Mouse (Mus musculus) cerebral cortex, adult 2 months (tissue): ENCODE data around the gene Satb2.

ENCODE experiments used
- WGBS: fragments of 180-500 bp; shearing (Covaris S2); methylation state at CpG from one replicate; pipeline ENCODE4 v1.1.7; 2018; 5-methylcytosine and 5-hydroxymethylcytosine counted together

Satb2 gene

DNA sequence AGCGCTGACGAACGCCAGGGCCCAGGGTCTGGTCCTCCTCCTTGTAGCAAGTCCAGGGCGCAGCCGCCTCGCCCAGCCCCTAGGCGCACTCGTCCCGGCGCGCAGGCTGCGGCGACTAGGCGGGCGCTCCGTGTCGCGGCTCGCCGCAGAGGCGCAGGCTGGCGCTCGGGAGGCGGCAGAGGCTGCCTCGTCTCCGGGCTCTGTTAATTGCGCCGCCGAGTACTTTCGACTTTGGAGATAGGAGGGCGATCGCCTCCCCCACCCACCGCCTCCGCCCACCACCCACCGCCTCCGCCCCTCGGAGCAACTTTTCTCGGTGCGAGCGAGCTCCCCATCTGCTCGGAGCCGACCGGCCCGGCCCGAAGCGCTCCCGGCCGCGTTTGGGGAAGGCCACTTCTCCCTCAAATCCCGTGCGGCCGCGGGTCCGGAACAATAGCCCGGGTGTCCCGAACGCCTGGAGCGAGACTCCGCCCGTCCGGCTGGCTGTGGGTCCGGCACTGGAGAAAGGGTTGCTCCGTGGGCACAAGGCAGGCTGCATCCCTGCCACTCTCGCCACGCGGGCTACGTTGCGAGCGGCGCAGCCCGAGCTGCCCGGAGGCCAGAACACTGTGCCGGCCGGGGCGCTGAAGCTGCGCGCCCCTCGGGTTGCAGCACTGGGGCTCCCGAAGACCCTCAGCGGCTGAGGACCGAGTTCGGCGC lies 6.0 kb downstream of the Satb2 start:
- under 1% methylated on average over 83 of the region's 83 CpGs for WGBS

DNA sequence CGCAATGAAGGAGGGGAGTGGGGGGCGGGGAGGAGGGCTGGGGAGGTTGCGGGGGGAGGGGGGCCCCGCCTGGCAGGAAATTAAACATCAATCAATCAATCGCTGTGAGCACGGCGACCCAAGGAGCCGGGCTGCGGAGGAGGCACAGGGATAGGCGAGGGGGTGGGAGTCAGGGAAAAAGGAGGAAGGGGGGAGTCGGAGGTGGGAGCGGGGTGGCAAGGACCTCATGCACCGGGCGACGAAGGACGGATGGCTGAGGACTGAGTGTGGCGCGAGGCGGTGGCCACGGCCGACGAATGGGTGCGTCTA lies 6.6 kb downstream of the Satb2 start:
- 0% methylated on average over 21 of the region's 23 CpGs for WGBS

GRCm38 (mm10) chr1:56971441-56971861 lies 7.0 kb downstream of the Satb2 start:
- WGBS: under 1% methylated on average over 29 of the region's 29 CpGs

DNA sequence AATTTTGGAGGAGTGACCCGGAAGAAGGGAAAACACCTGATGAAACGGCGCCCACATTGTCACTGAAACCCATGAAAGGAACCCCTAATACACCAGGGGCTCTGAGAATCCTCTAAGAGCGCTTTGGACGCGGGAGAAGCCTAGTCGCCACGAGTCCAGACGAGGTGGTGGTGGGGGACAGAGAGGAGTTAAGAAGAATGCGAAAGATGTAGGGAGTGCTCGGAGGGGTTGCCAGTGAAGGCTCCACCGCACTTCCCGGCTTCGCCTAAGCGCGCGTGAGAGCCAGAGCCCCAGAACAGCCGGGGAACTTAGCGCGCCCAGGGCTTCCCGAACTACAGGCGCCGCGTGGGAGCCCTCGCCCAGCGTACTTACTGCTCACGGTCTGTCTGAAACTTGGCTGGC lies 7.7 kb downstream of the Satb2 start:
- 1% methylated on average over 27 of the region's 27 CpGs for WGBS

DNA sequence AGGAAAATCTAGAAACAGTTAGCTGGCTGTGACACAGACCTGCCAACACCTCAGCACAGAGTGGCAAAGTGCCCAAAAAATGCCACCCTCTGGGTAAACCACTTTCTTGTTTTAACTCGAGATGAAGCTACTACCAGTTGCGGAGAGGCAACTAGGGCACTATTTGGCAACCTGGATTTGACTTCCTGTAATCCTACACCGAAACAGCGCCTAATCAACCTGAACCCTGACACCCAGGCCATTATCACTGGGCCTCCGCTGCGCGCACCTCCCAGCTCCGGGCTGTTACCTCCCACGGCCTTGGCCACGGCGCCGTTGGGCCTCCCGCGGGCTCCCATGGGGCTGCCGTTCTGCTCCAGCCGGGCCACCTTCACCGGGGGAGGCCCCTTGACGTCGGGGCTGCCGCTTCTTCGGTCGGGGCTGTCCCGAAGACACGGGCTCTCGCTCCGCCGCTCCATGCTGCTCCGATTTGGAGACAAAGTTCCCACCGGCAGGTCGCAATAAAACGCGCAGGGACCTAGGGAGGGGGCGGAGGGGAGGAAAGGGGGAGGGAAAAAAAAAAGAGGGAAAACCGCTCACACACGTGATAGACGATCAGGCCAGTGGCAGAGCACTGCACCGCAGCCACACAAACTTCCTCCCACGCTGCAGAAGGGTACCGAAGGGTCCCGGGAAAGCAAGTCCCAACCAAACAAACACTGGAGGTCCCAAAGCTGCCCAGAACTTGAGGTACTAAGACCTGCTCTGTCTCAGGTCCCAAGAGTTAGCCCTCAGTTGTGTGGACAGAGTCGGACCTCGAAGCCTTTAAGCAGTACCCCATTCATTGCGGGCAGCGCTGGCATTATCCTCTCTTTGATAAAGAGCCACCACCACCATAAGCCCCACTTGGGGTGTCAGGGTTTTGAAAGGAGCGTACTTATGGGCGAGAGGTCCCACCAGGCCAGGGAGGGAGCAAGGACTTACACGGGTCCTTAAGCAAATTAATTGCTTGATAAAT lies 8.8 kb downstream of the Satb2 start:
- WGBS: 5% methylated on average over 47 of the region's 47 CpGs

DNA sequence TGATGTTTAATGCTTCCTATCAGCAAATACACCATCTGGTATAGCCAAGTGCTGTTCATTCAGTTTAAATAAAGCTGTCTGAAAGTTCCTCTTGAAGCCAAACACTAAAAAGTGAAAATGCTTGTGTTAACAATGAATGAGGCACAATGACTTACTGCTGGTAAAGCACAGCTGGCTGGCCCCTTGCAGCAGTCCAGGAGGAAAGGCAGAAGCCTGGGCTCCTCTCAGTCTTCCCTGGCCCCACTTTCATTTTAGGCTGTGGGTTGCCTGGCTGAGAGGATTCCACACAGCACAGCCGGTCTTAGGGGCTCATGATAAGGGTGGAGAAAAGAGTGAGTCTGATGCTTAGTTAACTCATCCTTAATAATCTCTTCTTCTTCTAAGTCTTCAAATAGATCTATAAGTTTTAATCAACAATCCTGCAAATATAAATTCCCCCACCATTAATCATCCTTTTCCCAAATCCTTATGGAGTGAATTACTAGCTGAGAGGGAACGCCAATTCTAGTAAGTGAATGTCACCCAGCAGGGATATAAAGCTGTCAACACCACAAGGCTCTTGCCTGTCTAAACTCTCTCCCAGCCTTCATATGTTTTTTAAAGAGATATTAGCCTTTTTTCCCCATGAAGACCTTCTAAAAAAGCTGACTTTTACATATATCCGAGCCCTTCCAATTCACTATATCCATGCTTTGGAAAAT lies 12.4 kb downstream of the Satb2 start:
- 54% methylated on average over 3 of the region's 3 CpGs for WGBS

- WGBS: 57% methylated on average over 7 of the region's 7 CpGs
Measured at GRCm38 (mm10) chr1:56964493-56964892, 14.0 kb downstream of the Satb2 start.

- 46% methylated on average over 4 of the region's 4 CpGs for WGBS
Measured at GRCm38 (mm10) chr1:56963291-56963690, 15.2 kb downstream of the Satb2 start.

- WGBS: 69% methylated on average over 5 of the region's 5 CpGs
Measured at GRCm38 (mm10) chr1:56958996-56959395, 19.5 kb downstream of the Satb2 start.

- 60% methylated on average over 7 of the region's 7 CpGs for WGBS
Measured at GRCm38 (mm10) chr1:56957942-56958341, 20.5 kb downstream of the Satb2 start.

GRCm38 (mm10) chr1:56956811-56957210 lies 21.6 kb downstream of the Satb2 start:
- WGBS: 66% methylated on average over 2 of the region's 2 CpGs

DNA sequence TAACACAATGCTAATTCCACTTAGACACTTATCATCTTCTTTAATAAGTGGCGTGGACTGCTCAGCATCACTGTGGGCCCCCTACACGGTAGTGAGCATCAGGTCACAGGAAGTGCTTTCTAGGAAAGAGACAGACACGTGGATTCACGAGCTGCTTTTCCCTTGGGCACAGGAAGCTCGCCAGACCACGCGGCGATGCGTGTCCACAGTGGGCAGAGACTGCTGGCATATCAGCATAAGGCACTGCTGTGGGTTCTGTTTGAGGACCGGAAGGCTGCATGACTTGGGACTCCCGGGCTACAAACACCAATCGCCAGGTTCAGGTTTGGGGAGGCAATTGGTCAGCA lies 22.7 kb downstream of the Satb2 start:
- WGBS: 54% methylated on average over 12 of the region's 12 CpGs

- 49% methylated on average over 14 of the region's 14 CpGs for WGBS
Measured at GRCm38 (mm10) chr1:56955055-56955738, 23.3 kb downstream of the Satb2 start.

- WGBS: 65% methylated on average over 2 of the region's 2 CpGs
Measured at GRCm38 (mm10) chr1:56953538-56953937, 24.9 kb downstream of the Satb2 start.

GRCm38 (mm10) chr1:56951980-56952379 lies 26.5 kb downstream of the Satb2 start:
- 52% methylated on average over 4 of the region's 4 CpGs for WGBS

DNA sequence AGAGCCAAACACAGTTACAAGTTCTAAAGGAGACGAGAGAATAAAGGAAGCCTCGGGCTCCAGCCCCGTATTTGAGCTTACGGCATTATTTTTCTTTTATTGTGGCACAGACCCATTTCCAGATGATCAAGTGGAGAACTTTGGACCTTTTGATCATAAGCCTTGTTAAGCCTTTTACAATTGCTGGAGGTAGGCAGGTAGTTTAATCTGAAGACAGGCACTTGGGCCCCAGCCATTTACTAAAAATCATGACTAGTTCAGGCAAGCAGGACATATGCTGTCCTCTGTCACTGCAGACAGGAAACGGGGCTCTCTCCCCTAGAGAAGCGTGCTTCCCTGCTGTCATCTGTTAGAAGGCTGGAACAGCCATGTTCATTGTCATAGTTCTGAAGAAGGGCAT lies 26.9 kb downstream of the Satb2 start:
- 45% methylated on average over 6 of the region's 6 CpGs for WGBS

GRCm38 (mm10) chr1:56939432-56939831 lies 39.0 kb downstream of the Satb2 start:
- WGBS: 64% methylated on average over 4 of the region's 4 CpGs

GRCm38 (mm10) chr1:56938432-56938831 lies 40.0 kb downstream of the Satb2 start:
- 57% methylated on average over 3 of the region's 3 CpGs for WGBS

DNA sequence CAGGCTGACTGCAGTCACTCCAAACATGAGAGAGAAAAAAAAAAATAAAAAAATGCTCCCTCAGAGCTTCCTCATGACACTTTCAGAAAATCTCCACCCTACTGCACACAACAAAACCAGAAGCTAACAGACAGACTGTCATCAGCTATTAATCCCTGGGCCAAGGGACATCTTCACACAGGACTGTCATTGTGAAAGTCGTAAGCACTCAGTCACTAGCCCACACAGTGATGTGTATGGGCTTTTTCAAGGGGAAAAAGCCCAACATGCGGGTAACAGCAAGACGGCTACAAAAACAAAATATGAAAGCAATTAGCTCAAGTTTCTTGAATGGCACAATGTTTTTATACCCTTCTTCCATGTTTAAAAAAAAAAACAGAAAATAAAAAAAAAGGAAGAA lies 41.9 kb downstream of the Satb2 start:
- WGBS: 54% methylated on average over 3 of the region's 3 CpGs

- 60% methylated on average over 9 of the region's 9 CpGs for WGBS
Measured at GRCm38 (mm10) chr1:56933821-56934220, 44.6 kb downstream of the Satb2 start.

DNA sequence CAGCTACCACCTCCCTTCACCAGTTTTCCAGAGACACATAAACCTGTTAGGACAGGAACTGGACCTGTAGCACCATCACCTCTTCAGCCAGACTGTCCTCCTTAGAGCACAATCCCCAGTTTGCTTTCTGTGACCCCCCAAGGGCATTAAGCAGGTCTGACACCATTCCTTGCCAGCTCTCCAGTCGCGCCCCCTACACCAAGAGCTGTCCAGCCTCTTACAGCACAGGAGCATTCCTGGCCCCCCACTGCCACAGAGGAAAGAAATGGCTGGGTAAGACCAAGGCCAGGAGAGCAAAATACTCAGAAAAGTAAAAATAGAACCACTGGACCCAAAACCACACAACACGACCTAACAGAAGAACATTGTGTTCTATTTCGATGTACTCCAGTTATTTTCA lies 48.4 kb downstream of the Satb2 start:
- WGBS: 76% methylated on average over 4 of the region's 4 CpGs

DNA sequence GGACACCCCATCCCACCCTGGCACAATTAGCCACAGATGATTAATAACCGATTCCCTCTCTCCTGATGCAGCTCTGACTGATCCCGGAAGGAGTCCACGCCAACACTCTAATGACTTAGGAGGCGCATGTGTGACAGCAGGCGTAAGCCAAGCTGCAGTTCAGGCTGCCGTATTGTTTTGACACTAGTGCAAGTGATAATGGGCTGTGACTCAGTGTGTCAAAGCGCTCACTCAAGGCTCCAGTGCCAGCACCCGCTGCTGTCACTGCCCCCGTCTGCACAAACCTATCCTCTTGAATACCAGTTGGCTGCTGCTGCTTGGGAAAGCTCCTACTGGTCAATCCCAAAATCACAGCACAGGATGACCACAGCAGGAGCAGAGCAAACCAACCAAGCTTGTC lies 49.7 kb downstream of the Satb2 start:
- WGBS: 39% methylated on average over 9 of the region's 9 CpGs
